Mouse (Mus musculus): ENCODE results near the gene Tnxb.

Gene Tnxb

DNA sequence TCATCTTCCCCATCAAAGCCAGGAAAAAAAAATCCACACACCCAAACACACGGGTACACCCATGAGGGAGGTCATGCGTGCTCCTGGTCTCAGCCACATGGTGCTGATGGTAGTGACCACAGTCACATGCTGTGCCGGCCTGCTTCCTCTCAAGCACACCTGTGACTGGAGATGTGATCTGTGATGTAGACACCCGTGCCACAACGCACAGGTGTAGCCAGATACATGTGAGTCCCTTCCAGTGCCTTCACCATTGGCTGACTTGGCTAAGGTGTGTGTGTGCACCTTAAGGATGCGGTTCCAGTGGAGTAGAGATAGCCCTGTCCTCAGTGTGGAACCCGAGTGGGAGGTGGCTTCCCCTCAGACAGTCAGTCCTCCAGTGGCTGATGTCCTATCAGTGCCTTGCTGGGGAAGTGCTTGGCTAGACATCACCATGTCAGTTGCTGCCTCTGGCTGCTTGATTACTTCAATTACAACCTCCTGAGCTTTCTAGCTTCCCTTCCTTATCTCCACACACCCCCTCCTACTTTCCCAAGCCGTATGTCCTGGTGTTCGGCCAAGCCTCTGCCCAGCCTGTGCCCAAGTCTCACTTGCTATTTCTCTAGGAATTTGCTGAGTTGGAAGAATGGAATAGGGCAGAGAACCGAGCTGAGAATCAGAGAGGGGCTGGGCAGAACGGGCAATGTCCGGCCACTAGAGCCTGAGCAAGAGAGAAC lies 11.0 kb upstream of the Tnxb start:
- no peak for DNase-seq (ENCODE audit: low spot score in 2 of 2)

DNA sequence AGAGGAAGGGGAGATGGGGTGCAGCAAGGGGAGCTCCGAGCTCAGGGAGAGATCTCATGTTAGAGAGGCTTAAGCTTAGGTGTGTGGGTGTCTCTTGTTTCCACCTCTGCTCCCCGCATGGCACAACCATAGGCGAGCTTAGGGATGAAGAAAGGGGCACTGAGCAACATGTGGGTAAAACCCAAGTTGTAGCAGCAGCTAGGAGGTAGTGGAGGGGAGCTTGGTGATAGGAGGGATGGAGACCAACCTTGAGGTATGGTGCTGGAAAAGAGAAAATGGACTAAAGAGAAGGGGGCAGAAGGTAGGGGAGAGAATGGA lies 10.5 kb upstream of the Tnxb start:
- no peak for DNase-seq (ENCODE audit: low spot score in 2 of 2)

GRCm38 (mm10) chr17:34660259-34660820 lies 10.0 kb upstream of the Tnxb start:
- DNase-seq (ENCODE audit: low spot score in 2 of 2) = no peak

DNA sequence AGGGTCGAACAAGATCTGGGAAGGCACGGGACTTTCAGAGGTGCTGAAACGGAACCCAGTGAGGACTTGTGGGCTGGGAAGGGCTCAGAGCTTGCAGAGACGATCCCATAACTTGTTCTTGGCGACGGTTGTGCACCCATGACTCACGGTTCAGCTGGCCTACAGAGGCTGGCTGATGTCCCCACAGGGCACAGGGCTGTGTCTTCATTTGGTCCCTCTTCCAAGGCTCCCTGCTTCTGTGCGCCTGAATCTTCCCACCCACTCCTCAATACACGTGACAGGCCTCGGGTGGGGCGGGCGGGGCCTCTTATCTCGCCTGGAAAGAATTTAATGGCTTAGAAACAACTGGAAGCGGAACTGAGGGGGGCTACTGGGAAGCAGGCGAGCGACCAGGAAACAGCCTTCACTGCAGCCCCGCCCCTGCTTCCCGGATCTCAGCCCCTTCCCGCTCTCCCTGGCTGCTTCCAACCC lies 9.2 kb upstream of the Tnxb start:
- DNase-seq (ENCODE audit: low spot score in 2 of 2) = no peak

DNA sequence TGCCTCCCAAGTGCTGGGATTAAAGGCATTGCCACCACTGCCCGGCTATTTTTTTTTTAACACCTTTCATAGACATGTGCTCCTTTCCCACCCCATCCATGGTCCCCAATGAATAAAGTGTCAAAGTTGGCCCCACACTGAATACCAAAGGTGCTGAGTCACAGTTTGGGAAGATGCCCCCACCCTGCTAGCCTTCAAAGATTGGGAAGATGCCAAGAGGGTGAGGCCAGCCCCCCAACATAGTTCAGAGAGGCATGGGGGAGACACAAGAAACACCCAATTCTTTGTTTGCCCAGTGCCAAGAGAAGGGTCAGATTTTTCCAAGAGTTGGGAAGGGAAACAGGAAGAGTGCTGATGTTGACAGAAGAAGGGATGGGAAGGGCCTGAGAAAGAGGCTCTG lies 7.9 kb upstream of the Tnxb start:
- no peak for DNase-seq (ENCODE audit: low spot score in 2 of 2)

DNA sequence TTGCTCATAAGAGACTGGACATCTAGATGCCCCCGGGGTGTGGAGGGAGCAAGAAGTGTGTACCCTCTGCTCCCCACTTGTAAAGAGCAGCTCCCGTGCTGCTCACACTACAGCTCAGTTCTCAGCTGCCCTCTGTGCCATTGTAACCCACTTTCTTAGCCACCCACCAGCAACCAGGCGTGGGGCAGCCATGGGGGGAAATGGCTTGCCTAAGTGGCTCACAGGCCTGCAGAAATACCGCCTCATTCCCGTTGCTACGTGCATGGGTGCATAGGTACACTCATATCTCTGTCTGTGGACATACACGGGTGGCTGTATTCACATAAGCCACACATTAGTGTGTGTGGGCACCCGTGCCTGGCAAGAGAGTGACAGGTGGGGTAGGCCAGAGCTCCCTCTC lies 7.4 kb upstream of the Tnxb start:
- DNase-seq (ENCODE audit: low spot score in 2 of 2) = no peak

DNA sequence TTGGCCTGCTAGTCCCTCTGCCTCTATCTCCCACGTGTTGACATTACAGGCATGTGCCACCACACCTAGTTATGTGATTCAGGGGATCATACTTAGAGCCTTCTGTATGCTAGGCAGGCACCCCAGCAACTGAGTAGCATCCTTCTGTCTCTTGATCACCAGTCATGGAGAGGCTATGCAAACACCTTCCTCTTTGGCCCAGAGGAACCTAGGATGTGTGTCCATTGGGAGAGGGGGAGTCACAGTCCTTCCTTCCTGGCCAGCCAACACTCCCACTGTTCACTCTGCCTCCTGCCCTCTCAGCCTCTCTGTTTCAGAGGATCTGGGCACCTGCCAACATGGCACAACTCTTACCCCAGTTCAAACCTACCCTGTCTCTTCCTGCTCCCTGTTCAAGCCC lies 6.8 kb upstream of the Tnxb start:
- no peak for DNase-seq (ENCODE audit: low spot score in 2 of 2)

DNA sequence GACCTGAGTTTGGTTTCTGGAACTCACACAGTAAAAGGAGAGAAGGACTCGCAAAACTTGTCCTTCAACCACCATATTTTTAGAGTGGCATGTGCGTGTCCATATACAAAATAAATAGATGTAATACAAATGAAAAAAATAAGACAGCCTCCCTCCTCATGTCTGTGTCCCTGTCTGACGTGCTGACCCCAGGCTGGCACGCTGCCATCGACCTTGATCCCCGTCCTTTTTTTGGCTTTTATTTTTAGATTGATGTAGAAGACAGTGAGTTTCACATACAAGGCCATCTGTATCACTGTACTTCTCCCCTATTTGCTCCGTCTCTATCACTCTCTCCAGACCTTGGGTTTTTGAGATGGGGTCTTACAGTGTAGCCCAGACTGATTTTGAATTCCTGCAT lies 5.9 kb upstream of the Tnxb start:
- DNase-seq (ENCODE audit: low spot score in 2 of 2) = no peak

- no peak for DNase-seq (ENCODE audit: low spot score in 2 of 2)
These were observed 1.1 kb downstream of the Tnxb start for GRCm38 (mm10) chr17:34671151-34672066.

DNA sequence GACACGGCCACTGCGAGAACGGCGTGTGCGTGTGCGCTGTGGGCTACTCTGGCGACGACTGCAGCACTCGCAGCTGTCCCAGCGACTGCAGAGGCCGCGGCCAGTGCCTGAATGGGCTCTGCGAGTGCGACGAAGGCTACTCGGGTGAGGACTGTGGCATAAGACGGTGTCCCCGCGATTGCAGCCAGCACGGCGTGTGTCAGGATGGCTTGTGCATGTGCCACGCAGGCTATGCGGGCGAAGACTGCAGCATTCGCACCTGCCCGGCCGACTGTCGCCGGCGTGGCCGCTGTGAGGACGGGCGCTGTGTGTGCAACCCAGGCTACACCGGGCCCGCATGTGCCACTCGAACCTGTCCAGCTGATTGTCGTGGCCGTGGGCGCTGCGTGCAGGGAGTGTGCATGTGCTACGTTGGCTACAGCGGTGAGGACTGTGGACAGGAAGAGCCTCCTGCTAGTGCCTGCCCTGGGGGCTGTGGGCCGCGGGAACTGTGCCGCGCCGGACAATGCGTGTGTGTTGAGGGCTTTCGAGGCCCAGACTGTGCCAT lies 2.0 kb downstream of the Tnxb start:
- DNase-seq (ENCODE audit: low spot score in 2 of 2) = no peak

DNA sequence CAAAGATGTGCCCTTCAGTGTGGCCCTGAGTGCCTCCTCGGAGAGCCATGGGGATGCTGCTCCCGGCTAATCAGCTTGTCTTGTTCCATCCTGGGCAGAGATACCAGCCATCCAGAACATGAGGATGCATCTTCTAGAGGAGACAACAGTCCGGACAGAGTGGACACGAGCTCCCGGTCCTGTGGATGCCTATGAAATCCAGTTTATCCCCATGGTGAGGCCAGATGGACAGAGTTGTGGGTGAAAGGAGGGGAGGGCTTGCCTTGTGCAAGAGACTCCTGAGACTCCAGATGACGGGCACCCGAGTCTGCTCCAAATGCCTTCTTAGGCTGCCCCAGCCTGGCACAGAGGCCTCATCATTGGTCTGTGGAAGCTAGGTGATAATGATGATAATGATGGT lies 2.8 kb downstream of the Tnxb start:
- DNase-seq (ENCODE audit: low spot score in 2 of 2) = no peak

DNA sequence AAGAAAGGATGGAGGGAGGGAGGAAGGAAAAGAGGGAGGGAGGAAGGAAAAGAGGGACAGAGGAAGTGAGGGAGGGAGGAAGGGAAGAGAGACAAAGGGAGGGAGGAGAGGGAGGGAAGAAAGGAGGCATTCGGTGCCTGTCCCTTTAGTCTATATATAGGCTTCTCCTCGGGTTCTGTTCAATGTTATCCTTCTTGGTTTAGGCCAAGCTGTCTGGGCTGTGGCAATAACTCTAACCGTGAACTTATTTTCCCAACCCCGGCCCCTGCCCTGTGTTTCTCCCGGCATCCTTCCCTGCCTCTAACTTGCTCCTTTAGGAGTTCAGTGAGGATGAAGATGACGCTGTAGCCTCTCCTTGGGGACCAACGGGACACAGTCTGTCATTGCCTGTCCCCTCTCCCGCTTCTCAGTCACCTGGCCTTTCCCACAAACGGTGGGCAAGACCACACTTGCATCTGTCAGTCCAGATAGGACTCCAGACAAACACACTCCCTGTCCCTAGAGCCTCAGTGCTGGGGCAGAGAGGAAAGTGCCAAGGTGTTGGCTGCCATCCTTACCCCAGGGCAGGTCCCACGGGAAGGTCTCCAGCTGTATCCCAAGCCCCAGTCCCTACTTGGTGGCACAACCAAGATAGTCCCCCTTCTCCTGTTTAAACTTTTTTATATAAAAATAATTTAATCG lies 4.3 kb downstream of the Tnxb start:
- DNase-seq (ENCODE audit: low spot score in 2 of 2) = no peak

DNA sequence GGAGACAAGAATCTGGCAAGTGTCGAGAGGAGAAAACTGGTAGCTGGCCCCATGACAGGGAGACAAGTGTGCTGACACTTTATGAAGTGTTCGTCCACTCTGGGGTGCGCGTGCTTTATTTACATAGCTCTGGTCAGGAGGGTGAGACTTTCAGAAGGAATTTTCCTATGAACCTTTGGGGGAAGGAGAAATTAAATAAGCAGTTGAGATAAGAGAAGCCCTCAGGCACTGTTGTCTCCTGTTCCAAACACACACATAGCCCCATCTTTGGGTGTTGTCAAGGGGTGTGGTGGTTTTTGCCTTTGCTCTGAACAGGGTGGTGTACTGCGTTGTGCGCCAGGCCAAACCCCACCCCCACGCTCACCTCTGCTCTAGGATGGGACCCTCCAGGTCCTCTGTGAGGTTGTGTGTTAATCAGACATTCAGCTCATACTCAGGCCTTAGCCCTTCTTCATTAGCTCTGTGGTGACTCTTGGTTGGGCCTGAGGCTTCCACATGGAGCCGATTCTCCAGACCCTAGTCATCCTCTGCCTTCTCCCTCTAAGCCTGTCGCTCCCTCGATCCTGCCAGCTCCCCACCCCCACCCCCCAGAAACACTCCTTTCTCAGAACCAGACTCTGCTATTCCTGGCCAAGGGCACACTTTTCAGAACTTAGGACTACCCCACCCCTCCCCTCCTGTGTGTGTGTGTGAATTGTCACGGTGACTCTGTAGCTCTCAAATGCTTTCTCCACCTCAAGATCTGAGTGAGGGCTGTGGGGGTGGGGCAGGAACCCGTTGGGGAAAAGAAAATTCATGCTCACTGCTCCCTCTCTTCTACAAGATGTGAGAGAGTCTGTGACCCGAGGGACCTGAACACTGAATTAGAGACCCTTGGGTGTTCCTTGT lies 5.1 kb downstream of the Tnxb start:
- DNase-seq (ENCODE audit: low spot score in 2 of 2) = no peak

DNA sequence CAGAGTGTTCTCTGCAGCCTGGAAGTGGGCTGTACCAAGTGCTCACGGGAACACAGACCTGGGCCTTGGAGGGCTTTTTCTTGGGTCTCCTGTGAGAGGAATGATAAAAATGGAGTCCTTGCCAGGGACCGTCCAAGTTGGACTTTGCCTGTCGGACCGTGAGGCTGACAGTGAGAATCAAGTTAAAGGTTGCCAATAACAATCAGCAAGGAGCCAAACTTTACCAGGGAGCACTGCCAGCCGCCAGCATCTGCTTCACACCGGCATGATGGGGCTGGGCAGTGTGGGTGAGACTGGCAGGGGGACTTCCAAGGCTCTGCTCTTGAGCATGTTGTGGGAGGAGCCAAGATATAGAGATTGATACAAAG lies 5.7 kb downstream of the Tnxb start:
- DNase-seq (ENCODE audit: low spot score in 2 of 2) = no peak

DNA sequence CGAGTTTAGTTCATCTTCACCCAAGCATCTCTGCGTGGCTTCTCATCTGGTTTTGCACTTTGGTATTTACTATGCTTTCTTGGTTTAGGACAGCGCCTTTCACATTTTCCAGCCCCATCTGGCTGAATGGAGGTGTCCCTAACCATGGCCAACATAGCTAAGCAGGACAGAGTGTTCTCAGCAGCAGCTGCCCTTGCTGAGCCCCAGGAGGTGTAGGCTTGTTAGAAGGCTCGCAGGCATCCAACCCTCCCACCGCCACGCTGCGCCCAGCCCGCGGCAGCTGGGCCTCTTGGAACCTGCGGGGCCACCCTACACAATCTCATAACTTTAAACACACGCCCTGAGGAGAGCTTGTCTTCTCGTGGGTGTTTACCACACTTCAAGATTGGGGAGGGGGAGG lies 6.3 kb downstream of the Tnxb start:
- no peak for DNase-seq (ENCODE audit: low spot score in 2 of 2)

GRCm38 (mm10) chr17:34680191-34680590 lies 9.9 kb downstream of the Tnxb start:
- no peak for DNase-seq (ENCODE audit: low spot score in 2 of 2)

- no peak for DNase-seq (ENCODE audit: low spot score in 2 of 2)
These were observed 10.3 kb downstream of the Tnxb start for GRCm38 (mm10) chr17:34680621-34681020.

- DNase-seq (ENCODE audit: low spot score in 2 of 2) = no peak
These were observed 10.8 kb downstream of the Tnxb start for GRCm38 (mm10) chr17:34681132-34681571.

- DNase-seq (ENCODE audit: low spot score in 2 of 2) = no peak
These were observed 11.7 kb downstream of the Tnxb start for GRCm38 (mm10) chr17:34681881-34682536.

DNA sequence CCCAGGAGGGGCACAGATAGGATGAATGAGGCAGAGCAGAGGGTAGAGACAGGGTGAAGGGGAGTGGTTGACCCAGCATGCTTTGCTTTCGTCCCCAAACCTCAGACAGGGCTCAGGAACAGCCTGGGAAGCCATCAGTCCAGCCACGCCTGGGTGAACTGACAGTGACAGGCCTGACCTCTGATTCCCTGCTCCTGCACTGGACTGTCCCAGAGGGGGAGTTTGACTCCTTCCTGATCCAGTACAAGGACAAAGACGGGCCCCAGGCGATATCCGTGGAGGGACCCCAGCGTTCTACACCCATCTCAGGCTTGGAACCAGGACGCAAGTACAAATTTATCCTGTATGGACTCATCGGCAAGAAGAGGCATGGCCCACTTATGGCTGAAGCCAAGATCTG lies 12.8 kb downstream of the Tnxb start:
- no peak for DNase-seq (ENCODE audit: low spot score in 2 of 2)

All from thymus, postnatal 10 days (tissue).